Mouse (Mus musculus) liver, postnatal 0 days (tissue): Measurements from ENCODE around the gene Sec24d. TPM values are rescaled to one million over a fixed set of nuclear protein-coding genes. Genes with fewer than 3 reads are reported as not detected.
A peak's percentile ranks its signal among the peaks of the same experiment; 100 is the strongest.
"Not testable (repeated sequence)": the region's sequence is repeated elsewhere in the genome, so short reads cannot be mapped to it uniquely, and the experiment has no call there.

Source experiments
- ATAC-seq: fragments of 200-750 bp; cut with Nextera tagmentation; 2 replicates; pipeline ENCODE4 v1.8.0; 2017; ENCODE audit warnings: mild to moderate bottlenecking, moderate library complexity
- DNase-seq: peaks from one replicate; pipeline ENCODE4 v3.0.0-alpha.2; 2016
- H3K27ac ChIP-seq: fragments of 300-500 bp; sonication (generic); 2 replicates; pipeline ENCODE4 v1.5.1; 2014; ENCODE audit warnings: antibody characterized with exemption, moderate library complexity, mild to moderate bottlenecking, low read depth
- H3K27me3 ChIP-seq: fragments of 300-500 bp; sonication (generic); 2 replicates; pipeline ENCODE4 v1.6.1; 2014; ENCODE audit warnings: low read length, control low read depth, mixed read lengths; ENCODE audit not compliant: insufficient read depth
- H3K36me3 ChIP-seq: fragments of 300-500 bp; sonication (generic); replicated peaks from 2 replicates; pipeline ENCODE4 v1.6.1; 2014; ENCODE audit warnings: mild to moderate bottlenecking, control low read depth, low read length, moderate library complexity, mixed read lengths; ENCODE audit not compliant: insufficient read depth
- H3K4me1 ChIP-seq: fragments of 300-500 bp; sonication (generic); 2 replicates; pipeline ENCODE4 v1.6.1; 2014; ENCODE audit warnings: antibody characterized with exemption, mild to moderate bottlenecking, control low read depth; ENCODE audit not compliant: insufficient read depth
- H3K4me2 ChIP-seq: fragments of 300-500 bp; sonication (generic); 2 replicates; pipeline ENCODE4 v1.6.1; 2014; ENCODE audit warnings: low read depth, mild to moderate bottlenecking, low read length, moderate library complexity, mixed read lengths
- H3K4me3 ChIP-seq: fragments of 300-500 bp; sonication (generic); 2 replicates; pipeline ENCODE4 v1.5.1; 2014; ENCODE audit warnings: low read depth, low read length
- H3K9ac ChIP-seq: fragments of 300-500 bp; sonication (generic); replicated peaks from 2 replicates; pipeline ENCODE4 v1.6.1; 2014; ENCODE audit warnings: mild to moderate bottlenecking, moderate library complexity
- H3K9me3 ChIP-seq: fragments of 300-500 bp; sonication (generic); 2 replicates; pipeline ENCODE4 v1.6.1; 2016; ENCODE audit warnings: mild to moderate bottlenecking, control low read depth, low read length, mixed read lengths
- CTCF ChIP-seq: sonication (generic); IDR thresholded peaks from 2 replicates; pipeline ENCODE4 v1.5.1; 2016; ENCODE audit warnings: antibody characterized with exemption, low read depth
- EP300 ChIP-seq: IDR thresholded peaks from 2 replicates; pipeline ENCODE4 v1.6.1; 2016; ENCODE audit warnings: antibody characterized with exemption, low read depth, mild to moderate bottlenecking
- WGBS: fragments of 180-500 bp; shearing (Covaris S2); extraction: QIAGEN DNeasy Blood & Tissue Kit; methylation state at CpG from one replicate; pipeline ENCODE4 v1.1.7; 2014; ENCODE audit not compliant: insufficient replicate concordance; 5-methylcytosine and 5-hydroxymethylcytosine counted together
- polyA plus RNA-seq: library from polyadenylated mRNA; unstranded; fragments of >200 nt; fragmentation: Nextera tagmentation; extraction: Ambion mirVana; gene quantifications from 2 replicates; pipeline ENCODE4 v1.2.1, GENCODE M21; 2015

Sec24d gene
- polyA plus RNA-seq, 1 experiment from 2014 or later, result 18.5 TPM

GRCm38 (mm10) chr3:123370927-123371326 lies 103.7 kb downstream of the Sec24d start:
- Histone ChIP-seq H3K27ac (no peak overlapping the region), H3K4me2 (no peak overlapping the region), H3K4me1 (no peaks in the 10 kb centered on the region), H3K27me3 (no peaks in the 10 kb centered on the region), H3K9ac (no peak overlapping the region), H3K9me3 (no peaks in the 10 kb centered on the region), H3K4me3 (no peak overlapping the region), H3K36me3 (peaks cover 42% of the 10 kb centered on the region)
- ATAC-seq (no peak), DNase-seq (no peak)
- WGBS, result 86% methylated on average over 5 of the region's 5 CpGs
- no peak for TF ChIP-seq CTCF
- no peak for TF ChIP-seq EP300

GRCm38 (mm10) chr3:123371766-123372535 lies 104.7 kb downstream of the Sec24d start:
- ATAC-seq (peak; percentile 57), DNase-seq (peak; percentile 42)
- TF ChIP-seq CTCF (peak; percentile 74), EP300 (no peak)
- Histone ChIP-seq H3K27me3 (no peaks in the 10 kb centered on the region), H3K9ac (no peak overlapping the region), H3K4me1 (no peaks in the 10 kb centered on the region), H3K4me3 (no peak overlapping the region), H3K9me3 (no peaks in the 10 kb centered on the region), H3K4me2 (no peak overlapping the region), H3K36me3 (peaks cover 42% of the 10 kb centered on the region), H3K27ac (no peak overlapping the region)
- 48% methylated on average over 11 of the region's 11 CpGs for WGBS

GRCm38 (mm10) chr3:123376562-123376961 lies 109.3 kb downstream of the Sec24d start:
- Histone ChIP-seq H3K4me1 (no peaks in the 10 kb centered on the region), H3K9me3 (no peaks in the 10 kb centered on the region), H3K9ac (no peak overlapping the region), H3K4me3 (no peak overlapping the region), H3K36me3 (peaks cover 42% of the 10 kb centered on the region), H3K27me3 (no peaks in the 10 kb centered on the region), H3K27ac (no peak overlapping the region), H3K4me2 (no peak overlapping the region)
- TF ChIP-seq EP300, result no peak
- no peak for TF ChIP-seq CTCF
- ATAC-seq (no peak), DNase-seq (no peak)
- WGBS, result 79% methylated on average over 3 of the region's 3 CpGs

GRCm38 (mm10) chr3:123384435-123384834 lies 117.2 kb downstream of the Sec24d start:
- Histone ChIP-seq H3K9ac (peak overlapping the region; percentile 82; the same call in 1 of the 2 replicates), H3K9me3 (no peaks in the 10 kb centered on the region), H3K4me2 (peak overlapping the region; percentile 89), H3K4me1 (peaks cover 10% of the 10 kb centered on the region), H3K27me3 (no peaks in the 10 kb centered on the region), H3K36me3 (peaks cover 11% of the 10 kb centered on the region), H3K4me3 (no peak overlapping the region; the same call in 1 of the 2 replicates), H3K27ac (no peak overlapping the region)
- DNase-seq, result no peak
- no peak for ATAC-seq
- TF ChIP-seq CTCF (no peak), EP300 (no peak)
- WGBS, result 82% methylated on average over 7 of the region's 7 CpGs

- Histone ChIP-seq H3K36me3 (peaks cover 5% of the 10 kb centered on the region; the same call in 1 of the 2 replicates), H3K4me1 (peaks cover 10% of the 10 kb centered on the region), H3K27ac (peak overlapping the region; percentile 96), H3K9ac (peak overlapping the region; percentile 82), H3K4me3 (peak overlapping the region; percentile 88), H3K9me3 (no peaks in the 10 kb centered on the region), H3K4me2 (peak overlapping the region; percentile 89), H3K27me3 (no peaks in the 10 kb centered on the region)
- DNase-seq (no peak), ATAC-seq (no peak)
- 5% methylated on average over 6 of the region's 6 CpGs for WGBS
- TF ChIP-seq EP300 (no peak), CTCF (no peak)
Measured at GRCm38 (mm10) chr3:123385118-123385485, 117.8 kb downstream of the Sec24d start.

GRCm38 (mm10) chr3:123385486-123386156 lies 118.4 kb downstream of the Sec24d start, which contains the start of gene Mettl14:
TSS of gene Mettl14 (minus strand) at chr3:123386108.
- no peaks in the 10 kb centered on the region for H3K9me3 ChIP-seq
- peak; percentile 100 for ATAC-seq
- peak within 1 kb of the TSS; percentile 96 for H3K27ac ChIP-seq
- TF ChIP-seq EP300, result no peak
- no peak for TF ChIP-seq CTCF
- WGBS, result under 1% methylated on average over 41 of the region's 41 CpGs
- H3K27me3 ChIP-seq, result no peaks in the 10 kb centered on the region
- peaks cover 5% of the 10 kb centered on the region; the same call in 1 of the 2 replicates for H3K36me3 ChIP-seq
- peaks cover 10% of the 10 kb centered on the region for H3K4me1 ChIP-seq
- H3K4me3 ChIP-seq, result peak within 1 kb of the TSS; percentile 88
- H3K4me2 ChIP-seq, result peak within 1 kb of the TSS; percentile 89
- H3K9ac ChIP-seq, result peak within 1 kb of the TSS; percentile 82
- peak; percentile 97 for DNase-seq

GRCm38 (mm10) chr3:123386157-123386780 lies 119.0 kb downstream of the Sec24d start:
- DNase-seq, H3K27me3 ChIP-seq, H3K9me3 ChIP-seq, H3K36me3 ChIP-seq: not testable (repeated sequence)
- H3K4me2 ChIP-seq, result peak overlapping the region; percentile 89
- 15% methylated on average over 12 of the region's 12 CpGs for WGBS
- peak overlapping the region; percentile 96 for H3K27ac ChIP-seq
- peaks cover 10% of the 10 kb centered on the region for H3K4me1 ChIP-seq
- peak overlapping the region; percentile 88 for H3K4me3 ChIP-seq
- peak overlapping the region; percentile 82 for H3K9ac ChIP-seq
- peak; percentile 58 for ATAC-seq
